Mouse (Mus musculus) heart, adult 18-20 months (tissue): ENCODE data around the gene Pank3. TPM values are rescaled to one million over a fixed set of nuclear protein-coding genes. Genes with fewer than 3 reads are reported as not detected.
"Not testable (repeated sequence)": the region's sequence is repeated elsewhere in the genome, so short reads cannot be mapped to it uniquely, and the experiment has no call there.

ENCODE experiments used
- DNase-seq, 2 experiments: peaks; one replicate each; pipeline ENCODE4 v3.0.0; 2021 to 2022; ENCODE audit warnings: mixed read lengths in 1 of 2
- total RNA-seq, 2 experiments: library from RNA; stranded (reverse); gene quantifications; 2 replicates each; pipeline ENCODE4 v1.2.3; 2021

Gene Pank3
- total RNA-seq, 2 experiments from 2014 or later = 19.0 to 21.5 TPM

DNA sequence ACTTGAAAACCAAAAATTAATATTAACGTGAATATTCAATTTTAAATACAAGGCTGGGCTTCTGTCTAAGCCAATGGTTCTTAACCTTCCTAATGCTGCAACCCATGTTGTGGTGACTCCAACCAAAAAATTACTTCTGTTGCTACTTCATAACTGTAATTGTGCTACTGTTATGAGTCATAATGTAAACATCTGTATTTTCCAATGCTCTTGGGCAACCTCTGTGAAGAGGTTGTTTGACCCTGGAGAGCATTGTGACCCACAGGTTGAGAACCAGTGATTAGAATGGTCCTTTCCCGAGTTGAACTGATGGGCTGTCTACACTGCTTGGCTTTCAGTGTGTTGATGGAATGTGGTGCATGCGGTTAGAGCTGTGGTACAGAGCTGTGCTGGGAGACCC, 7.2 kb downstream of the Pank3 start:
- no peak for DNase-seq

DNA sequence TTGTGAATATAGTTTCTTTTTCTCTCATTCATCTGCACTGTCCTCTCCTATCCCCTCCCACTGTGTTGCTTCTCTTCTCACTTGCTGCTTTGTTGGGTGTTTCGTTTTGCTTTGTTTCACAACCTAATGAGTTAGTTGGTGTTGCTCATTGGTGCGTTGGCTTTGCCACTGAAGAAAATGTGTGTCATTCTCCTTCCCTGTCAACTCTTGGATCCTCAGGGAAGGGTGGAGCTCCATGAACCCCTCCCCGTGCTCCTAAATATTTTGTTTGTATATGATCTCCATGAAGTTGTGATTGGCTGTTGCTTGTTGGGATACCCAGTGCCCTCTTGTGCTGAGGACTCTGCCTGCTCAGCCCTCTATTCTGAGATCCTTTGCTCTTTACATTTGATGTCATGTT, 11.1 kb downstream of the Pank3 start:
- DNase-seq = no peak

DNA sequence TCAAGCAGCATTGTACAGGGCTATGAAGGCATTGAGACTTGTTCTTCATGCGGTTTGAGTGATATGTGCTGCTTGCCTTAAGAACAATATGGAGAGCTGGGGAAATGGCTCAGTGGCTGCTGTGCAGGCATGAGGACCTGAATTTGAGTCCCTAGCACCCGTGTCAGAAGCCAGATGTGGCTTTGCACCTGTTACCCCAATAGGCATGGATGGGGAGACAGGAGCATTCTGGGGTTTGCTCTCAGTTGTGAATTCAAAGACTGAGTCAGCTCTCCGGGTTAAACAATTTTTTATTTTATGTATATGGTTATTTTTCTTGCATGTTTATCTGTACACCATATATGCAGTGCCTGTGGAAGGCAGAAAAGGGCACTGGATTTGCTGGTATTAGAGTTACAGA, 13.2 kb downstream of the Pank3 start:
- DNase-seq = no peak

DNA sequence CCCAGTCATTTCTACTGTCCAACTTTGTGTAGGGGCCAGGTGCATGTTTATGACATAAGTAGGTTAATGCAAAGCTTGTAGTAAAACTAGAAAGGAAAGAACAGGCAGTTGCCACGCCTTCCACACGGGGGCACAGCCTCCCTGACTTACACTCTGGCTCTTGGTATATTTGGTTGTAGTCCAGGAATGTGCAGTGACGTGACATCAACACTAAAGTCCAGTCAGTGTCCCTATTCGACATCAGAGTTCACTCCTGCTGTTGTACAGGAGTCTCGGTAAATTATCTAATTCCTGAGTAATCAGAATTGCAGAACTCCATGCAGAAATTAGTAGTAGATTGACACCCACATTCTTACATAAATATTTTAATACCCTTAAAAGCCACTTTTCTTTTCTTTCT, 13.8 kb downstream of the Pank3 start:
- no peak for DNase-seq

DNA sequence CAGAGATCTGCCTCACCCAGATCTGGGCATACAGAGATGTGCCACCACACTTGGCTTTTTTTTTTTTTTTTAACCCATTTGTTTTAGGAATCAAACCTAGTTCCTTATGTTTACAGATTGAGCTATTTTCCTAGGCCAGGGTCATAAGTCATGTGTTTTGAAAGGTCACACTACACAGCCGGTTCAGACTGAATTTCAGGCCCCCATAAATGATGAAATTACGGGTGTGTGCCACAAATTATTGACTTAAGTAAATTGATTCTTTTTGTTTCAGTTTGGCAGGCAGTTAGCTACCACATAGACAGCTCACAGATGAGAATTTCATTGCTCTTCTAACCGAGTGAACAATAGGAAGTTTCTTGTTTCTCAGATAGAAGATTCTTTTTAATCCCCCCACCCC, 14.7 kb downstream of the Pank3 start:
- no peak for DNase-seq

DNA sequence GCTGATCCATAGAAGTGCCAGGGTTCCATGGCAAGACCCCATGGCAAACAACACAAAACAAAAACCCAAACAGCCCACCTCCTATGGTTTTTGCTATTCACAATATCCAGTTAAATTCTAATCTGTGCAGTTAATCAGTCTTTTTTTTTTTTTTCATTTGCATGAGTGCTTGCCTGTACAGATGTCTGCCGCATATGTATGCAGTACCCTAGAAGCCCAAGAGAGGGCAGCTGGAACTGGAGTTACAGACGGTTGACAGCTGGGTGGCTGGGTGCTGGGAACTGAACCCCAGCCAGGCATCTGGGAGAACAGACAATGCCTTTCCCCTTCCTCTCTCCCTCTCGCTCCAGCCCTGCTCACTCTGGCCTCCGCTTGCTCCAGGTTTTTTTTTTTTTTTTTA, 15.3 kb downstream of the Pank3 start:
- no peak for DNase-seq

DNA sequence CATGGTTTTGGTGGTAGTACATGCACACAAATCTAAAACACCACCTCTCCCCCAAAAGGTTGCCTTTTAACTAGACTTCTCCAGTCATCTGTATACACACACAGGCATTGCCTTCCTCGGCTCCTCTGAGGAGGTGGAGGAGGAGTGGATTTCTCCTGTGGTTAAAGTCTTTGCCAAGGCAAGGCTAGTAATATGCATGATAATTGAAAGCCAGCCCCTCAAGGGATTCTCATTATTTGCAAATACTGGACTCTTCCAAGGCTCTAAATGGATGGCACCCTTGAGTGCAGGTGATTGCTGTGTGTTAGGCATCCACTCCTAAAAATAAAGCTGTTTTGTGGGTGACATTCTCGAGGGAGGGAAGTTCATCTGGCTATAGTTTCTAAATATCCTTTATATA, 19.2 kb downstream of the Pank3 start:
- DNase-seq = no peak

DNA sequence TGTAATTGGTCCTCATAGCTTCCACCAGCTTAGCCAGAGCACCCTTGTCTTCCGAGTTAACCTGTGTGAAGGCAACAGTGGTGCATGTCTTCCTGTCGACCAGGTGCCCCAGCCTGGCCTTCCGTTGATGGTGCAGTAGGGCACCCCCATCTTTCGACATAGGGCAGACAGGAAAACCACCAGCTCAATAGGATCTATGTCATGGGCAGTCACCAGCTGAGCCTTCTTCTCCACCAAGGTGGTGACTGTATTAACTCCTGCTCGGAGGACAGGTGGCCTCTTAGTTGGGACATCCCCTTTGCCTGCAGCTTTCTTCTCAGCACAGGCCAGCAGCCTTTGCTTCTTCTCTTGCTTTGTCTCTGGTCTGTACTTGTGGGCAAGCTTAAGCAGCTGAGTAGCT, 23.5 kb downstream of the Pank3 start:
- DNase-seq = not testable (repeated sequence)

DNA sequence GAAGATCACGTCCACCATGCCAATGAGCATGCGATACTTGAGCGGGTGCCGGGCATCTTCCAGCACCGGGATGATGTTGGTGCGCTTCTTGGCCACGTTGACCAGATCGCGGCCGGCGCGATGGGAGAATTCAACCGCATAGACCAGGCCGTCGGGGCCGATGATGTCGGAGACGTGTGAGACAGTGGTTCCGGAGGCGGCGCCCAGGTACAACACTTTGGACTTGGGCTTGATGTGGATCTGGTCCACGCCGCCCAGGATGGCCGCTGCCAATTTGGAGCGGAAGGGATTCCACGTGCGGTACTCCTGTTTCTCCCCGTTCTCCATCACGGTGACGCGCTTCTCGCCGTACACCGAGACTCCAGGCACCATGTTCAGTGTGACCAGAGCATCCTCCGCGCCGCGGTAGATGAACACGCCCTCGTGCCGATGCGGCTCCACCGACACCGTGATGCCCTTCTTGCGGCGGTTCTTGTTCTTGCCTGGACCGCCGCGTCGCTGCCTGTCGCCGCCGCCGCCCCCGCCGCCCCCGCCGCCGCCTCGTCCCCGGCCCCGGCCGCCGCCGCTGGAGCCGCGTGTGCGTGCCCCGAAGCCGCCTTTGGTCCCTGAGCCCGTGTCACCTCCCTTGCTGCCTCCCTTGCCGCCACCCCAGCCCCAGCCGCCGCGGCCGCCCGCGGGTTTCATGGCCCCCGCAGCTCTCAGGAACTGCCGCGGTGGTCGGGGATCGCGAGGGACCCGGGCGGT, 28.6 kb downstream of the Pank3 start:
- no peak for DNase-seq

DNA sequence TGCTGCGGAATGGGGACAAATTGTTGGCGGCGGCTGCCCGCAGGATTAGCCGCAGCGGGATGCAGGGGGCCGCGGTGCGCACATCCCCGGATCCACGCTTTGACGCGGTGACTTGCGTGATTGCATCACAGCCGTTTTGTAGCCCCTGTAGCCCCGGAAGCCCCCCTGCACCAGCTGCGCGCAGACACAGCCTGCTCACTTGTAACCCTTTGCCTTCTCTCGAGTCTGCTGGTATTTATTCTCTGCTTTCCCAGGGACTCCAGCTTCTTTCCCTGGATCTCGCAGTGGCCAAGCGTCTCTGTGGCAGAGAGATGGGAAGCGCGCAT, 29.2 kb downstream of the Pank3 start:
- DNase-seq = no peak

DNA sequence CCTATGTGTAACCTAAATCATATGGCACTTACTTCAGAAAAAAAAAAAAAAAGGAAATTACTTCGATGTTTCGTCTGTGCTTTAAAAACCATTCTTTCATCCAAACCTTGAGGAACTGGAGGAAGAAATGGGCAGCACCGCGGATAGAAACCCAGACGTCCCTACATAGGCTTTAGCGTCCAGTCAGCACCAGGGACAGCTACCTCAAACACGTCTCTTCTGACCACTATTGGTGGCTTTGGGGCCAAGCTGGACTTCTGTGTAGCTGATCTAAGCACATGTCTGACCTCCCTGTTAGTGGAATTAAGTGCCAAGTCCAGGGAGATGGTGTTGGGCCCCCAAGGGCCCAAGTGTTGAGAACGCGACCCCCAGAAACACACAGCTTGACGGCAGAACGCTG, 29.6 kb downstream of the Pank3 start, which contains the start of gene Fbll1:
Gene Fbll1, minus strand, starts transcription at position 11 of the 400 bp plus-strand sequence.
- DNase-seq = peak; percentile 11 to 35

DNA sequence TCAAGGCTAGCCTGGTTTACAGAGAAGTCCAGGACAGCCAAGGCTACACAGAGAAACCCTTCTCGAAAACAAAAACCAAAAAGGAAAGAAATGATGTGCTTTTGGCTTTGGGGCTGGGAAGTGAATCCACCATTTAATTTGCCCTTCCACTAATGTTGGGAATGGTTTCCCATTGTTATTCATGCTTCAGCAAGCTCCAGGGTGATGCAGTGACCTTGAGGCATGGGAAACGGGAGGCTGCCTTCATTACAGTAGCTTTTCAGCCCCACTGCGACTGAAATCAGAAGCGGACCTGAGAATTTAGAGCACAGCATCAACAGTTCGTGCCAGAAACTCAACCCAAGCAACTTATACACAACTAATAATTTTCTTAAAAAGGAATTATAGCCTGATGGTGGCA, 32.0 kb downstream of the Pank3 start:
- DNase-seq = no peak

DNA sequence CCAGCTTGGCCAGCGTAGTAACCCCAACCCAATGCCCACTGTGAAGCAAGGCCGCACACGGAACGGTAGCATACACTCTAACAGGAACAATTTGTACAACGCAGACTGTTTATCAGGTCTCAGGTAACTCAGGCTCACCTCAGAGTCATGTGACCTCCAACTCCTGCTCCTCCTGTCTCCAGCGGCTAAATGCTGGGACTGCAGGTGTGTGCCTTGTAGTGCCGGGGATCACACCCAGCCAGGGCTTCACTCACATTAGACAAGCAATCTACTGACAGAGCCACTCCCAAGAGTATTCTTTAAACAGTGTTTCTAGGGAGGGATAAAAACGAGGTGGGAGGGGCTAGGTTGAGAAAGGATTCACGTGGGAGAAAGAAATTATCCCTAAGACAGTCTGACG, 42.2 kb downstream of the Pank3 start:
- DNase-seq = no peak

DNA sequence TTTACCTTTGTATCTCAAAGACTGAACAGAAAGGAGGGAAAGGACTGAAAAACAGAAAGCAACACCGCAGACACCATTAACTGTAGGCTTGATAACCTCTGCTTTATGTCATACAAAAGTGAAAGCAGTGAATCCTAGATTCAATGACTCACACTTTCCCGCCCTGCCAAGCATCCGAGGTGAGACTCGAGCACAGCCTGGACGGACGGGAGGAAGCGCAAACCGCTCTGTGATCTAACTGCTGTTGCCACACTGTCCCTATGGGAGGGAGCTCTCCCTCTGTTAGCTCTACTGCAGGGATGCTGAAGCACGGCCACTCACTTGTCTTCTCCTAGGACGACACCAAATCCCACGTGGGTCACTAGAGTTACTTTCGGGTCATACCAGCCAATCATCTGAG, 47.0 kb downstream of the Pank3 start:
- no peak for DNase-seq

DNA sequence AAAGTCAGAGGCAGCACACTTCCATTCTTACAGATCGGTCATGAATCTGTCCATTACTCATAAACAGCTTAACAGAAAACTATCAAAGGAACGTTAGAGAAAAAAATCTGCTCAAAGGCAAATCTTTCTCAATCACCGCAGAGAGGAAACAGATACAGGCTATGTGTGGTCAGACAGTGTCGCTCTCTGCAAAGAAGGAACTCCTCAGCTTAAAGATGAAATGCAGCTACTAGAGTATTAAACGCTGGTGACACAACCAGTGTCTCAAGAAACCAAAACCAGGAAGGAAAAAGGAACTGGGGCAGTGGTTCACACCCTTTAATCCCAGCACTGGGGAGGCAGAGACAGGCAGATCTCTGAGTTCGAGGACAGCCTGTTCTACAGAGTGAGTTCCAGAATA, 58.4 kb downstream of the Pank3 start:
- no peak for DNase-seq

DNA sequence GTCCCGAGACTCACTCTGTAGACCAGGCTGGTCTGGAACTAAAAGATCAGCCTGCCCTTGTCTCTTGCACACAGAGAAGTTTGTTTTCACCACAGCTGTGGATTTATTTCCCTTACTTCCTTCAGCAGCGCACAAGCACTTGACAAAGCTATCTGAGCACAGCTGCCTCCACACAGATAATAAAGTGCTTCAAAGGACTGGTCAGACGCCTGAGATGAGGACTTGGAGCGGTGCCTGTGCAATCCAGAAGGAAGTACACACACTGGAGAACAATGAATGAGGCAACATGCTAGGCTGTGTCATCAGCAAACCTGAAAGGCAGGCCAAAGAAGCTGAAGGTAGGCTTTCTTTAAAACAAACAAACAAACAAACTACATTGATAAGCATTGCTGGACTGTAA, 62.9 kb downstream of the Pank3 start:
- no peak for DNase-seq

DNA sequence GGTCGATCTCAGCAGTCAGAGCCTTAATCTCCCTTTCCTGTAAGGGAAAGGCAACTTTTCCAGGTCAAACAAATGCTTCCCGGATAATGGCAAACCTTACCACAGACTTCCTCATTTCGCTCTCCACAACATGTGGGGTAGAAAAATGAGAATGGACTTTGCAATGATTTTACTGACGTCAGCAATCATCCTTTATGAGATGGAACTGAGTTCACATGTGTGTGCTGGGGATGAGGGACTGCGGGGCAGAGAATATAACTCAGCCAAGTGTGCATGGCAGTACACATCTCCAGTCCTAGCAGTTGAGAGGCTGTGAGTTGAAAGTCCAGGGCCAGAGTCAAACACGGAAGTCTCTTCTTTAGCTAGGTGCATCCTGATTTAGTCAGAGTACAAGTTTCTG, 64.0 kb downstream of the Pank3 start:
- DNase-seq = no peak

DNA sequence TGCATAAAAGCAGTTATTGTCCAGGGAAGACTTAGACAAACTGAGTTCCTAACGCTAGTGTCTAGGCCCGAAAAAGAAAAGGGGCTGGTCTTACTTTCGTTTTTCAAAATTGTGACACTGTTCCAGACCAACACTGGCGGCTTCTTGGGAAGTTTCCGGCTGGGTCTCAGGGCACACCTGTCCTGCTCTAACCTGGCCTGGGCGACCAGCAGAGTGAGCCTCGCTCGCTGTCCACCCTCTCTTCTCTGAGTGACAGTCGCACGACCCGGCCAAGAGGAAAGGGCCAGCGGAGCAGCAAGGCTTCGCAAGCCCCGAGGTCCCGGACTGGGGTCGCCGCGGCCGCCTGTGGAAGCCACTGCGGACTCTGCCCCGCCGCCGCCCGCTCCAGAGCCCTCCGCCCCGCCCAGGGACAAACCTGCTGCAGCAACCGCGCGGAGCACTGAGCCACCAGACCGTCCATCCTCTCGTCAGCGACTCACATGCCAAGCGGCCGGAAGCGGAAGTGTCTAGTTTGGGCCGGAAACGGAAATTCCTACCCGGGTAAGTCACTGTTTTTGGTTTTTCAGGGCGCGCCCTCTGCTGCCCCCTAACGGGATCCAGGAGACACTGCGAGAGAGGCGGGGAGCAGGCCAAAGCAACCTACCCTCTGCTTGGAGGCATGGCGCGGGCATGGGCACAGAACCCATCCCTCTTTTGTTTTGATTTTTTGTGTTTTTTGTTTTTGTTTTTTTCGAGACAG, 64.9 kb downstream of the Pank3 start, which contains the start of gene Rars:
Gene Rars, minus strand, starts transcription at position 485 of the 739 bp plus-strand sequence.
- peak; percentile 96 to 97 for DNase-seq

DNA sequence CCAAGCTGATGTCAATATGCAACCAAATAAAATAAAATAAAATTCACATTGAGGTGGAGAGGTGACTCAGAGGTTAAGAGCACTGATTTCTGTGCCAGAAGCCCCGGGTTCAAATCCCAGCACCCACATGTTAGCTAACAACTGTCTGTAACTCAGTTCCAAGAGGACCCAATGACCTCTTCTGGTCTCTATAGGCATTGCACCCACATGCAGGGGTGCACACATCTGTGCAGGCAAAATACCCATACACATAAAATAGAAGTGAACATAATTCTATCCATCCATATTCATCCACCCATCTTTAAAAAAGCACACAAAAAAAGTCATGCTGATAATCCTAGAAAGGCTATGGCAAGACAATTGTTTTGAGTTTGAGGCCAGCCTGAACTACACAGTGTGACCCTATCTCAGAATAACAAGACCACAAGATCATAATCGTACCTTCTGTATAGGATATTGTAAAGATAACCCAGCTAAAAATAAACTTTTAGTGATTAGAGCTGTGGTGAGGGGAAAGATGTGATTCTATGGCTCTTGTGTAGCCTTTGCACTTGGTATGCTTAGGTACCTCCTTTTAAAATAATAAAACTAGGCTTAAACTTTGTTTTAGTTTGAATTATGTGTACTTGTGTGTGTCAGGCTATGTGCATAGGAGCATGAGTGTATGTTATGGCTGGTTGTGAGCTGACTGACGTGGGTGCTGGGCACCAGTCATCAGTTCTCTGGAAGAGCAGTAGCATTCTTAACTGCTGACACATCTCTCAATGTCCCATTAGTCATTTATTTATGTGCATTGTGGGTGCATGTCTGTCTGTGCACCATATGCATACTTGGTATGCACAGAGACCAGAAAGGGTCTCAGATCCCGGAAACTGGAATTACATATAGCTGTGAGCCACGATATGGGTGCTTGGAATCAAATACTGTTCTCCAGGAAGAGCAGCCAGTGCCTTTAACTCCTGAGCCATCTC, 68.2 kb downstream of the Pank3 start:
- peak in 1 of 2 experiments; percentile 21 for DNase-seq

DNA sequence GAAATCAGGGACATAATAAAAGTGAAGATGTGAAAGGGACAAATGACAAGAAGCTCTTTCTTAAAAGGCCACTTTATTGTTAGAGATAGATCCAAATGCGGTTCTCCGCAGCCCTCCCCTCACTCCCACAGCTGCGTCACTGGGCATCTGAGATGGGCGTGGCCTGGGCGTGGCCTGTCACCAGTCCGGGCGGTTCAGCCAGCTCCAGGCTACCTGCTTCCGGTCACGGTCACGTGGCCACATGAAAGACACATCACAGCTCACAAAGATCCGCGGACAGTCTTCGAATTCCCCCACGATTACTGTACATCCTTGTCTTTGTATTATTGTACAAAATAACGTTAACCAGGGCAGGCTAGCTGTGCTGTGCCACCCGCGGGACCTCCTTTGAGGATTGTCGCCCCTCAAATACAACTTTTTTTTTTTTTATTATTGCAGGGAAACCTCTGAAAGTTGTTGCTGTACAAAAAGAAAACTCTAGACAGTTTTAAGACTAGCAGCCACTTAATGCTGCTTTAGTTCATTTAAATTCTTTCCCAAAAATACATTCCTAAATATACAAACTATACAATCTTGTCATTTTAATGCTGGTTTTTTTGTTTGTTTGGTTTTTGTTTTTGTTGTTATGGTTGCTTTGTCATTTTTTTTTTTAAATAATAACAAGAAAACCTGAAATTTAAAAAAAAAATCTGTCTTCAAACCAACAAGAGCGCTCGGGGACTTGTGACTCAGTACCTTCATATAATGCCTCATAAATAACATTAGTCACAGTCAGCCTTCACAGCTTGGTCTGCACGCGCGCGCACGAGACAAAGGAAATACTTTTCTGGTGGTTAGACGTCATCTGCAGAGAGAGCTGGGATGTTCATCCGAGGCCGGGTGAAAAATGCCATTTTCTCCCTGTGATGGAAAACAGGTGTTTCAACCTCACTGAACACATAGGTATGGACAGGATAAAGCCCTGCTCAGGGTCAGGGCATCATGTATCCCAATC, 69.4 kb downstream of the Pank3 start:
- DNase-seq = peak; percentile 93 to 94

DNA sequence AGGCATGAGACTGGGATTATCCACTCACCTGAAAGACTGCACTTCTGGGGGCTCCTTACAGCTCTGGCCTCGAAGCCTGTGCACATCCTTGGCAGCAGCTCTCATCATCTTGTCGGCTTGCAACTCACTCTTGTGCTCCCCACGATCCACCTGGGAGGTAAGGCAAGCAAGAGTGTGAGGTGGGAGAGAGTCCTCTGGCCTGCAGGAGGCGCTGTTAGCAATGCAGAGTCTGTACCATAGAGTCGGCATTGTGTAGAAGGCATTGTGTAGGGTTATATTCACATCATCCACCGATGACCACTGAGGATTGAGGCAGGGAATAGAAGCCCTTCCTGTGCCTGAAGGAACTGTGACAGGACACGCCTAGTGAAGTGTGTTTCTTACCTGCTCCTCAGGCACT, 71.0 kb downstream of the Pank3 start:
- no peak for DNase-seq
